Mouse (Mus musculus) subcutaneous adipose tissue, adult 2 months (tissue): ENCODE data around the gene Gpnmb. TPM values are rescaled to one million over a fixed set of nuclear protein-coding genes. Genes with fewer than 3 reads are reported as not detected.

ENCODE experiments used
- polyA plus RNA-seq: library from polyadenylated mRNA; depleted of rRNA; stranded (reverse); fragments of >200 nt; gene quantifications from 2 replicates; pipeline ENCODE4 v1.2.3, GENCODE M21; 2012; ENCODE audit warnings: low replicate concordance; rRNA removed

Gpnmb gene
- polyA plus RNA-seq: 15.2 and 29.6 TPM in 2 replicates

DNA sequence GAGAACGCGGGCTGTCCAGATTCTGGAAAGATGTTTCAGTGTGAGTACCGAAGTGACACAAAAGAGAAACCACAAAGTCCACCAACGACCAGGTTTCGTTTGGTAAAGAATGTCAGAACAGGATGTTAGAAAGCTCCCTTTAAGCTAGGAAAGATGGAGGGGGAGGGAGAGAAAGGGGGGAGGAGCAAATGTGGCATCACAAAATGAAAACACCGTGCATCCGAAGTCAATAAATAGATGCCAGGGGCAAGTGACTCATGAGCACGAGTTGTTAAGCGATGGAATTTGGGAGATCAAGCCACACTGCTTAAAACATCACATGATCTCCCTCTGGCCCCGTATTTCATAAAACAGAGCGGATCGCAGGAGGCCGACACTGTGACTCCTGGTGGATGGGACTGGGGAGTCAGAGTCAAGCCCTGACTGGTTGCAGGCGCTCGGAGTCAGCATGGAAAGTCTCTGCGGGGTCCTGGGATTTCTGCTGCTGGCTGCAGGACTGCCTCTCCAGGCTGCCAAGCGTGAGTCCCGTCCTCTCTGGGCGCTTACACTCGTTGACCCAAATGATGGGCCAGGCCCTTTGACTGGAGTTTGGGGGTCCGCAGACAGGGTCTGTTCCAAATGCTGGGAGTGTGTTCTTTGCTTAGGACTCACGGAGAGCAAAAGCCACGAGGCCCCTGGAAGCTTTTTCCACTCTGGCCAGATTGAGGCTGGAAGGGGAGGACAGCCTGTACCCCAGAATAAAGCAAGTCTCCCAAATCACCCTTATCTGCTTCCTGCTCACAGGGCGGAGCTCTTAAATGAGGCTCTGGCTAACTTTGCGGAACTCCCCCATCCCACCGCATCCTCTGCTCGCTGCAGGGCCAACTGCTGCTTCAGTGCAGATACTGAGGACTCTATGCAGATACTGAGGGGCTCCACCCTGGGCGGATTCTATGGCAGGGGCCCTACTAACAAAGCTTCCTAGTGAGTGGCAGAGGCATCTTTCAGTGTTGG is at the start of gene Gpnmb:
Gpnmb (plus strand) TSS at position 272 of the 993 bp plus-strand sequence.

DNA sequence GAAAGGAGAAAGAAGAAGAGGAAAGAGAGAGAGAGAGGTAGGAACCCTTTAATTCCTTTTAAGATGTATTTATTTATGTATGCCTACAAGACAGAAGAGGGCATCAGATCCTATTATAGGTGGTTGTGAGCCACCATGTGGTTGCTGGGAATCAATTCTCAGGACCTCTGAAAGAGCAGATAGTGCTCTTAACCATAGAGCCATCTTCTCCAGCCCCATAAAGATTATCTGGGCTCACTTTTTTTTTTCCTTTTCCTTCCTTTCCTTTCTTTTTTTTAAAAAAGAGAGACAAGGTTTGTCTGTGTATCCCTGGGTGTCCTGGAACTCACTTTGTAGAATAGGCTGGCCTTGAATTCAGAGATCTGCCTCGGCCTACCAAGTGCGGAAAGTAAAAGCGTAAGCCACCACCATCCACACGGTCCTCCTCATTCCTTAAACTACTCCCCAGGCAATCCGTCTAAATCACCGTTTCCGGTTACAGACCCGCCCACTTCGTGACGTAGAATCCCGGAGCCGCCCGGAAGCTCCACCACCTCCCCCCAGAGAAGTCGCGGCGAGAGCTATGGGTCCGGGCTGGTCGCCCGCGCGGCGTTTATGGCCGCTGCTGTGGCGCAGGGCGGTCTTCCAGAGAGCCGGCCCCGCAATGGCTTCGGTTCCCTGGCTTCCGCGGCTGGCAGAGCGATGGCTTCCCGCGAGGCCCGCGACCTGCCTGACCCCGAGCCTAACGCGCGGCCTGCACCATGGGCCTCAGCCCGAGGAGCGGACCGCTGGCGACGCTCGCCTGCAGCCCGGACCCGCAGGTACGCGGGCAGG is 37.2 kb downstream of the Gpnmb start, which contains the start of gene Malsu1:
Malsu1 (plus strand) TSS at position 492 of the 813 bp plus-strand sequence.

Other genes starting within 250 kb of the Gpnmb start
- 58.0 and 139 TPM in 2 replicates for gene Tmem176a, start 195.6 kb upstream of the Gpnmb start, polyA plus RNA-seq
- gene Tmem176b, start 195.1 kb upstream of the Gpnmb start, polyA plus RNA-seq: 231 and 496 TPM in 2 replicates
- 0.04 and 3.8 TPM in 2 replicates for gene Aoc1, start 163.7 kb upstream of the Gpnmb start, polyA plus RNA-seq
- gene 1600015I10Rik, start 106.7 kb upstream of the Gpnmb start, polyA plus RNA-seq: 0.08 and 0.33 TPM in 2 replicates
- gene Doxl2, start 61.6 kb upstream of the Gpnmb start, polyA plus RNA-seq: not detected in 2 replicates
- 1.4 TPM in 1 of 2 replicates, not detected in the other for gene Svs1, start 49.7 kb upstream of the Gpnmb start, polyA plus RNA-seq
- 20.4 and 22.8 TPM in 2 replicates for gene Malsu1, start 37.2 kb downstream of the Gpnmb start, polyA plus RNA-seq
- gene Igf2bp3, start 178.4 kb downstream of the Gpnmb start, polyA plus RNA-seq: 0.03 and 0.09 TPM in 2 replicates
- 34.1 and 56.6 TPM in 2 replicates for gene Tra2a, start 227.5 kb downstream of the Gpnmb start, polyA plus RNA-seq